Mouse (Mus musculus): ENCODE results near the gene Gm13277. TPM values are rescaled to one million over a fixed set of nuclear protein-coding genes. Genes with fewer than 3 reads are reported as not detected.
"Not testable (repeated sequence)": the region's sequence is repeated elsewhere in the genome, so short reads cannot be mapped to it uniquely, and the experiment has no call there.

Gene Gm13277
- polyA plus RNA-seq, 1 experiment from 2014 or later = not detected

DNA sequence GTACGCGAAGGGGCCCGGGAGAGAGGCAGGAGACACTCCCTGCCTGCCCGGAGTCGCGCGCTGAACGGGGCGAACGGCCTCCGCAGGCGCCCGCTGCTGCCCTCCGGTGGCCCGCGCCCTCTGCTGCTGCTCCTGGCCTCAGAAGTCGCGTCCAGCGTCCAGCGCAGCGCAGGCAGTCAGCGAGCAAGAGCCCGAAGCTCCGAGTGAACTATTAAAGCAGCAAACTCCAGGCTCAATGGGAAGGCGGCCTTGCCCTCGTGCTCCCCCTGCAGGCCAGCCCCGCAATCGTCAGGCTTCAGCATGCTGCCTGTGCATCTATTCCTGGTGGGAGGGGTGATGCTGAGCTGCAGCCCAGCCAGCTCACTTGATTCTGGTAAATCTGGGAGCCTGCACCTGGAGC, 8.7 kb downstream of the Gm13277 start, which contains the start of gene Gm13279:
Gm13279 (plus strand) TSS at position 301 of the 400 bp plus-strand sequence.
- not testable (repeated sequence) for ATAC-seq (ENCODE audit: low read depth); H3K4me3 ChIP-seq; H3K27me3 ChIP-seq; H3K4me2 ChIP-seq; H3K36me3 ChIP-seq; H3K27ac ChIP-seq (replicated peaks); H3K9me3 ChIP-seq; H3K4me1 ChIP-seq (replicated peaks); H3K9ac ChIP-seq
- WGBS = no CpG with 5 or more reads among the region's 28 CpGs

DNA sequence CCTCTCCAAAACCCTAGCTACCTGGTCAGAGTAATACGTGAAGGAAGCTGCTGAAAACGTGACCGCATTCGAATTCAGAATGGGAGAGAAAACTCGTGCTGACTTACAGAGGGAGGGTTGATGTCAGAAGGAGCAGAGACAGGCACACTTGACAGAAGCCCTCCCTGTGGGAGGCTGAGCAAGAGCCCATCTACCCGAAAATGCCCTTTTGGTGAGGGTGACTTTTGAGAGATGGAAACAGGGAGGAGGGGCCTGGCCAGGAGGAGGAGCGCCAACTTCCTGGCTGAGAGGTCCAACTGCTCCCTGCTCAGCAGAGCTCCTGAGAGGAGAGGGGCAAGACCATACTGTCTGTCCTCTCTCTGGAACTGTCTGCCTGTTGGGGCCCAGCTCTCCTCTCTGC, 10.9 kb downstream of the Gm13277 start, which contains the start of gene Gm13285:
Gm13285 (plus strand) TSS at position 301 of the 400 bp plus-strand sequence.
- 19% methylated on average over 5 of the region's 7 CpGs for WGBS
- not testable (repeated sequence) for H3K4me2 ChIP-seq; H3K4me1 ChIP-seq (replicated peaks); ATAC-seq (ENCODE audit: low read depth); H3K27me3 ChIP-seq; H3K9ac ChIP-seq; H3K9me3 ChIP-seq; H3K27ac ChIP-seq (replicated peaks); H3K4me3 ChIP-seq; H3K36me3 ChIP-seq

GRCm38 (mm10) chr4:88802954-88803353, 14.5 kb downstream of the Gm13277 start, which contains the start of gene Gm13287:
Gene Gm13287 (plus strand): TSS chr4:88803254.
- not testable (repeated sequence) for H3K4me1 ChIP-seq (replicated peaks); H3K9ac ChIP-seq; ATAC-seq (ENCODE audit: low read depth); H3K4me3 ChIP-seq; H3K9me3 ChIP-seq; H3K36me3 ChIP-seq; H3K27ac ChIP-seq (replicated peaks); H3K4me2 ChIP-seq; H3K27me3 ChIP-seq
- no CpG with 5 or more reads among the region's 29 CpGs for WGBS

- peak within 1 kb of the TSS; percentile 22; the same call in 1 of the 2 replicates for H3K4me3 ChIP-seq
- no CpG with 5 or more reads among the region's 8 CpGs for WGBS
These were observed 16.8 kb downstream of the Gm13277 start, which contains the start of gene Gm13288 for GRCm38 (mm10) chr4:88805231-88805630. Gene Gm13288 (plus strand): TSS chr4:88805531.

GRCm38 (mm10) chr4:88805761-88806160, 17.3 kb downstream of the Gm13277 start:
- H3K36me3 ChIP-seq; H3K27ac ChIP-seq (replicated peaks); H3K9ac ChIP-seq; H3K9me3 ChIP-seq; H3K4me1 ChIP-seq (replicated peaks); ATAC-seq (ENCODE audit: low read depth): not testable (repeated sequence)
- Histone ChIP-seq H3K27me3 (peaks cover 13% of the 10 kb centered on the region), H3K4me3 (peak overlapping the region; percentile 22; the same call in 1 of the 2 replicates), H3K4me2 (peak overlapping the region; percentile 45)
- WGBS = 0% methylated on average over 13 of the region's 34 CpGs

More at GRCm38 (mm10) chr4:88805231-88805630, 16.8 kb downstream of the Gm13277 start, which contains the start of gene Gm13288:
- not testable (repeated sequence) for H3K9ac ChIP-seq; ATAC-seq (ENCODE audit: low read depth); H3K4me1 ChIP-seq (replicated peaks); H3K36me3 ChIP-seq; H3K9me3 ChIP-seq; H3K27ac ChIP-seq (replicated peaks)
- H3K4me2 ChIP-seq = peak within 1 kb of the TSS; percentile 45
- H3K27me3 ChIP-seq = peaks cover 13% of the 10 kb centered on the region

DNA sequence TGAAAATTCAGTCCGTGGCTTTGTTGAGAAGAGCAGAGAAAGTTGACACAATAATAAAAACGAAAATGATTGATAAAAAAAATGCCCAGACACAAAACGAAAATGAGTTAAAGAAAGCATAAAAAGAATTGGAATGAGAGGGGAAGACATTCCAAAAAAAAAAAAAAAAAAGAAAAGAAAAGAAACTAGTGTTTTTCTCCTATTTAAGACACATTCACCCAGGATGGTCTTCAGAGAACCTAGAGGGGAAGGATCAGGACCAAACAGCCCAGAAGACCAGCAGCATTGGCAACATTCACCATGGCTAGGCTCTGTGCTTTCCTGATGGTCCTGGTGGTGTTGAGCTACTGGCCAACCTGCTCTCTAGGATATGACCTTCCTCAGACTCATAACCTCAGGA, 27.5 kb downstream of the Gm13277 start, which contains the start of gene Ifna7:
Ifna7 (plus strand) TSS at position 301 of the 400 bp plus-strand sequence.
- Histone ChIP-seq H3K4me3 (no peak within 1 kb of the TSS), H3K4me1 (replicated peaks) (no peaks in the 10 kb centered on the region), H3K27ac (replicated peaks) (no peak within 1 kb of the TSS), H3K27me3 (no peaks in the 10 kb centered on the region), H3K36me3 (no peaks in the 10 kb centered on the region), H3K4me2 (no peak within 1 kb of the TSS), H3K9ac (no peak within 1 kb of the TSS), H3K9me3 (no peaks in the 10 kb centered on the region)
- no peak for ATAC-seq (ENCODE audit: low read depth)
- WGBS = 63% methylated on average over 3 of the region's 3 CpGs

- Histone ChIP-seq H3K4me1 (replicated peaks) (no peaks in the 10 kb centered on the region), H3K9me3 (no peaks in the 10 kb centered on the region), H3K4me3 (no peak within 1 kb of the TSS), H3K27ac (replicated peaks) (no peak within 1 kb of the TSS), H3K4me2 (no peak within 1 kb of the TSS), H3K27me3 (no peaks in the 10 kb centered on the region), H3K36me3 (no peaks in the 10 kb centered on the region), H3K9ac (no peak within 1 kb of the TSS)
- no peak for ATAC-seq (ENCODE audit: low read depth)
- WGBS = 81% methylated on average over 1 of the region's 1 CpGs
These were observed 31.2 kb downstream of the Gm13277 start, which contains the start of gene Ifna11 for GRCm38 (mm10) chr4:88819659-88820058. Gene Ifna11 (plus strand): TSS chr4:88819959.

DNA sequence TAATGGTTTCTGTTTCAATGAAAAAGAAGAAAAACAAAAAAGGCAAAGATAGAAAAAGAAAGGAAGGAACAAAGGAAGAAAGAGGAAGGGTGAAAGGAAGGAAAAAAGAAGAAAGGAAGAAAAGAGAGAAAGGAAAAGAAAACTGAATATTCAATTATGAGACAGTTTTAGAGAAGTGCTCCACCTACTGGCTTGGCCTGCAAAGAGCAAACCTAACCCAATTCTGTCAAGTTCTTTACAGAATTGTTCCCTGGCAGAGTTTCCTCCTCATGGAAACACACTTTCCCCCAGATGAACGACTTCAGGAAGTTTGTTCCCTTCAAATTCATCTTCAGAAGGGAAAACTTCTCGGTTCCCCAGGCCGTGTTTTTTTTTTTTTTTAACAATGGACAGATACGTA, 34.6 kb downstream of the Gm13277 start:
- WGBS = 26% methylated on average over 4 of the region's 4 CpGs
- Histone ChIP-seq H3K9me3 (no peaks in the 10 kb centered on the region), H3K4me2 (no peak overlapping the region), H3K9ac (no peak overlapping the region), H3K27ac (replicated peaks) (no peak overlapping the region), H3K4me3 (no peak overlapping the region), H3K4me1 (replicated peaks) (no peaks in the 10 kb centered on the region), H3K36me3 (no peaks in the 10 kb centered on the region), H3K27me3 (no peaks in the 10 kb centered on the region)
- no peak for ATAC-seq (ENCODE audit: low read depth)

DNA sequence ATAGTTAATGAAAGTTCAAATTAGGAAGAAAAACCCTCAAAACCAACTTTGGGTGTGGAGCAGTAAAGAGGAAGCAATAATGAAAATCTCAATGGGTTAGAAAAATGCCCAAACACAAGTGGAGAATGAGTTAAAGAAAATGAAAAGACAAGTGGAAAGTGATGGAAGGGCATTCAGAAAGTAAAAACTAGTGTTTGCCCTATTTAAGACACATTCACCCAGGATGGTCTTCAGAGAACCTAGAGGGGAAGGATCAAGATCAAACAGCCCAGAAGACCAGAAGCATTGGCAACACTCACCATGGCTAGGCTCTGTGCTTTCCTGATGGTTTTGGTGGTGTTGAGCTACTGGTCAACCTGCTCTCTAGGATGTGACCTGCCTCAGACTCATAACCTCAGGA, 38.7 kb downstream of the Gm13277 start, which contains the start of gene Ifna6:
Ifna6 (plus strand) TSS at position 301 of the 400 bp plus-strand sequence.
- not testable (repeated sequence) for H3K27me3 ChIP-seq; ATAC-seq (ENCODE audit: low read depth); H3K27ac ChIP-seq (replicated peaks); H3K36me3 ChIP-seq; H3K4me1 ChIP-seq (replicated peaks); H3K9me3 ChIP-seq; H3K9ac ChIP-seq; H3K4me2 ChIP-seq; H3K4me3 ChIP-seq

DNA sequence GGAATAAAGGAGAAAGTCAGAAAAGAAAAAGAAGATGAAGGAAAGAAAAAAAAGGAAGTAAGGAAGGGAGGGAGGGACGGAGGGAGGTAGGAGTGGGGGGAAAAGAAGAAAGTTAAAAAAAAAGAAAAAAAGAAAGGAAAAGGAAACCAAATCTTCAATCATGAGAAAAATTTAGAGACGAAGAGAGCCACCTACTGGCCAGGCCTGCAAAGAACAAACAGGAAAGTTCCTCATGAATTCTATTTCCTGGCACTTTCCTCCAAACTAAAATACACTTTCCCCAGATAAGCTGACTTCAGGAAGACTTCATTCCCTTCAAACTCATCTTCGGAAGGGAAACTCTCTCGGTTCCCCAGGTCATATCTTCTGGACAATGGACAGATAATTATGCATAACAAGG, 42.1 kb downstream of the Gm13277 start:
- no peak for ATAC-seq (ENCODE audit: low read depth)
- Histone ChIP-seq H3K27me3 (no peaks in the 10 kb centered on the region), H3K4me1 (replicated peaks) (no peaks in the 10 kb centered on the region), H3K4me3 (no peak overlapping the region), H3K36me3 (no peaks in the 10 kb centered on the region), H3K27ac (replicated peaks) (no peak overlapping the region), H3K9ac (no peak overlapping the region), H3K4me2 (no peak overlapping the region), H3K9me3 (no peaks in the 10 kb centered on the region)
- whole genome bisulfite sequencing = 24% methylated on average over 4 of the region's 4 CpGs

DNA sequence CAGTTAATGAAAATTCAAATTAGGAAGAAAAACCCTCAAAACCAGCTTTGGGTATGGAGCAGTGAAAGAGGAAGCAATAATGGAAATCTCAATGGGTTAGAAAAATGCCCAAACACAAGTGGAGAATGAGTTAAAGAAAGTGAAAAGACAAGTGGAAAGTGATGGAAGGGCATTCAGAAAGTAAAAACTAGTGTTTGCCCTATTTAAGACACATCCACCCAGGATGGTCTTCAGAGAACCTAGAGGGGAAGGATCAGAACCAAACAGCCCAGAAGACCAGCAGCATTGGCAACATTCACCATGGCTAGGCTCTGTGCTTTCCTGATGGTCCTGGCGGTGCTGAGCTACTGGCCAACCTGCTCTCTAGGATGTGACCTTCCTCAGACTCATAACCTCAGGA, 46.8 kb downstream of the Gm13277 start, which contains the start of gene Ifna5:
Ifna5 (plus strand) TSS at position 301 of the 400 bp plus-strand sequence.
- not testable (repeated sequence) for ATAC-seq (ENCODE audit: low read depth)
- 86% methylated on average over 1 of the region's 1 CpGs for WGBS

More for the DNA sequence above, 46.8 kb downstream of the Gm13277 start, which contains the start of gene Ifna5:
- H3K27me3 ChIP-seq; H3K4me2 ChIP-seq; H3K4me1 ChIP-seq (replicated peaks); H3K27ac ChIP-seq (replicated peaks); H3K9ac ChIP-seq; H3K9me3 ChIP-seq; H3K4me3 ChIP-seq; H3K36me3 ChIP-seq: not testable (repeated sequence)
